Mouse (Mus musculus) myocyte (in vitro differentiated cells): ENCODE measurements at regions not wholly inside any gene's neighbourhood (a gene's known extent, or its start where the extent isn't known, plus 50 kb on each side); places are given as distances from the start of the nearest gene placed in this dataset.

Source experiments
- CEBPB ChIP-seq: IDR thresholded peaks from 2 replicates; pipeline ENCODE4 v1.6.1; 2011; ENCODE audit warnings: mild to moderate bottlenecking, moderate library complexity; ENCODE audit not compliant: poor library complexity, insufficient read depth, severe bottlenecking
- E2F4 ChIP-seq: IDR thresholded peaks from one replicate; pipeline ENCODE4 v1.6.1; 2011; ENCODE audit warnings: mild to moderate bottlenecking, control low read depth, moderate library complexity; ENCODE audit not compliant: insufficient read depth
- MAX ChIP-seq: IDR thresholded peaks from one replicate; pipeline ENCODE4 v1.6.1; 2011; ENCODE audit warnings: low read depth, mild to moderate bottlenecking, control low read depth
- MYOD1 ChIP-seq, 3 experiments: IDR thresholded peaks; one replicate each; pipeline ENCODE4 v1.6.1; 2011; ENCODE audit warnings: control low read depth in 2 of 3, low read depth in 2 of 3, mild to moderate bottlenecking in 2 of 3, moderate library complexity in 1 of 3; ENCODE audit not compliant: insufficient read length in 2 of 3, control insufficient read depth in 1 of 3
- MYOG ChIP-seq, 3 experiments: IDR thresholded peaks; one replicate each; pipeline ENCODE4 v1.6.1; 2011; ENCODE audit warnings: control low read depth in 2 of 3, low read depth in 2 of 3, mild to moderate bottlenecking in 2 of 3; ENCODE audit not compliant: insufficient read length in 2 of 3, control insufficient read depth in 1 of 3, insufficient read depth in 1 of 3
- POLR2A ChIP-seq: IDR thresholded peaks from one replicate; pipeline ENCODE4 v1.6.1; 2011; ENCODE audit warnings: low read depth, mild to moderate bottlenecking, control low read depth, moderate library complexity; ENCODE audit not compliant: insufficient read length
- POLR2AphosphoS2 ChIP-seq: IDR thresholded peaks from one replicate; pipeline ENCODE4 v1.6.1; 2011; ENCODE audit warnings: low read depth, control low read depth; ENCODE audit not compliant: insufficient read length
- REST ChIP-seq: IDR thresholded peaks from one replicate; pipeline ENCODE4 v1.6.1; 2011; ENCODE audit warnings: mild to moderate bottlenecking, control low read depth, moderate library complexity; ENCODE audit not compliant: insufficient read depth, insufficient read length
- SRF ChIP-seq: IDR thresholded peaks from one replicate; pipeline ENCODE4 v1.6.1; 2011; ENCODE audit warnings: low read depth; ENCODE audit not compliant: control insufficient read depth, insufficient read length
- TCF12 ChIP-seq: IDR thresholded peaks from one replicate; pipeline ENCODE4 v1.6.1; 2011; ENCODE audit warnings: mild to moderate bottlenecking, control low read depth; ENCODE audit not compliant: poor library complexity, insufficient read depth, severe bottlenecking
- USF1 ChIP-seq: IDR thresholded peaks from one replicate; pipeline ENCODE4 v1.6.1; 2011; ENCODE audit warnings: low read depth, mild to moderate bottlenecking, control low read depth, moderate library complexity

GRCm38 (mm10) chr12:106535628-106536288 lies 525.7 kb downstream of the Vrk1 start:
- TF ChIP-seq CEBPB (no peak), POLR2A (no peak), E2F4 (no peak), SRF (no peak), USF1 (no peak), MAX (no peak), TCF12 (no peak), REST (no peak), POLR2AphosphoS2 (no peak), MYOG (IDR thresholded peaks at IDR 0.05; ENCODE audit: control insufficient read depth in 1 of 3, insufficient read depth in 1 of 3, insufficient read length in 2 of 3, low read depth in 2 of 3) (no peak), MYOD1 (IDR thresholded peaks at IDR 0.05; ENCODE audit: control insufficient read depth in 1 of 3, insufficient read length in 2 of 3, low read depth in 2 of 3) (no peak)
